Mouse (Mus musculus): ENCODE data around the gene Ninj2. TPM values are rescaled to one million over a fixed set of nuclear protein-coding genes. Genes with fewer than 3 reads are reported as not detected.

The Ninj2 gene
- total and polyA plus RNA-seq, 2 experiments from 2014 or later = 27.4 TPM; not detected in 1

DNA sequence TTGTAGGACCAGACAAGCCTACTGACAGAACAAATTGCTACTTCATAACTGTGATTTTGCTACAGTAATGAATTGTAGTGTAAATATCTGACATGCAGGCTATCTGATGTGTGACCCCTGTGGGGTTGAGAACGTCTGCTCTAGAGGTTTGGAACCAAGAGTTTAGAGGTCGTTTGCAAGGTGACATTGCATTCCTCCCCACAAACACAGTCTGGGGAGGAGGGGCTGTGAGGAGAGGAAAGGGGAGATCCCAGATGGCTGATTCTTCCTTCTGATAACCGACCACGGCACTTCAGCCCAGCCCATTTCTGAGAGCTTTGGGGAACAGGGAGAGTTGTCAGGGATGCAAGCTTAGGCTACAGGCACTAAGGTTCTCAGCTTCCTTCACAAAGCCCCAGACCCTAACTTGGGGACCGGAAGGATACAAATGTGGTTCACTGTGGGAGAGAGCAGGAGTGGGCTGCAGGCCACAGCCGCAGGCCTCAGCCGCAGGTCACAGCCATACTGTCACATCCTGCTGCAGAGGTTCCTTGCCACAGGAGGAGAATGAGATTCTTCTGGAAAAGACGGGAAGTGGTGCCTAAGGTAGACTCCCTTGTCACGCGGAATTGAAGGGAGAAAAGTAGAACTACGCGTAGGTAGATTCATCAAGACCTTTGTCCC lies 56.4 kb downstream of the Ninj2 start:
- no peak overlapping the region for H3K9ac ChIP-seq (replicated peaks; ENCODE audit: low read depth, low read length)
- 46% methylated on average over 12 of the region's 12 CpGs for WGBS
- ATAC-seq (ENCODE audit: insufficient read depth, low read depth) (no peak), DNase-seq (ENCODE audit: low spot score) (no peak)
- H3K27ac ChIP-seq (ENCODE audit: low read depth) = peak overlapping the region; percentile 83
- H3K4me2 ChIP-seq (ENCODE audit: low read depth, low read length) = no peak overlapping the region
- H3K36me3 ChIP-seq (replicated peaks; ENCODE audit: control insufficient read depth, insufficient read depth, low read length) = no peaks in the 10 kb centered on the region
- H3K4me3 ChIP-seq (ENCODE audit: low read depth, low read length) = no peak overlapping the region
- H3K4me1 ChIP-seq (ENCODE audit: control insufficient read depth, insufficient read depth) = peaks cover 45% of the 10 kb centered on the region
- TF ChIP-seq CTCF (IDR thresholded peaks at IDR 0.05; ENCODE audit: low read depth) (no peak), EP300 (IDR thresholded peaks at IDR 0.05; ENCODE audit: low read depth) (no peak)
- no peaks in the 10 kb centered on the region for H3K9me3 ChIP-seq (replicated peaks; ENCODE audit: control insufficient read depth, low read length)
- H3K27me3 ChIP-seq (ENCODE audit: control insufficient read depth, insufficient read depth, low read length) = no peaks in the 10 kb centered on the region

GRCm38 (mm10) chr6:120150206-120150605 lies 57.1 kb downstream of the Ninj2 start:
- TF ChIP-seq CTCF (IDR thresholded peaks at IDR 0.05; ENCODE audit: low read depth) (no peak), EP300 (IDR thresholded peaks at IDR 0.05; ENCODE audit: low read depth) (peak; percentile 23; the same call in 1 of the 2 replicates)
- peak overlapping the region; percentile 83 for H3K27ac ChIP-seq (ENCODE audit: low read depth)
- no peaks in the 10 kb centered on the region for H3K9me3 ChIP-seq (replicated peaks; ENCODE audit: control insufficient read depth, low read length)
- H3K4me2 ChIP-seq (ENCODE audit: low read depth, low read length) = no peak overlapping the region
- H3K27me3 ChIP-seq (ENCODE audit: control insufficient read depth, insufficient read depth, low read length) = no peaks in the 10 kb centered on the region
- ATAC-seq (ENCODE audit: insufficient read depth, low read depth) (peak; percentile 34), DNase-seq (ENCODE audit: low spot score) (peak; percentile 33)
- H3K9ac ChIP-seq (replicated peaks; ENCODE audit: low read depth, low read length) = no peak overlapping the region
- no peak overlapping the region for H3K4me3 ChIP-seq (ENCODE audit: low read depth, low read length)
- no peaks in the 10 kb centered on the region for H3K36me3 ChIP-seq (replicated peaks; ENCODE audit: control insufficient read depth, insufficient read depth, low read length)
- peaks cover 45% of the 10 kb centered on the region for H3K4me1 ChIP-seq (ENCODE audit: control insufficient read depth, insufficient read depth)
- 23% methylated on average over 3 of the region's 3 CpGs for WGBS

GRCm38 (mm10) chr6:120151616-120152053 lies 58.5 kb downstream of the Ninj2 start:
- Histone ChIP-seq H3K36me3 (replicated peaks; ENCODE audit: control insufficient read depth, insufficient read depth, low read length) (no peaks in the 10 kb centered on the region), H3K9ac (replicated peaks; ENCODE audit: low read depth, low read length) (no peak overlapping the region), H3K9me3 (replicated peaks; ENCODE audit: control insufficient read depth, low read length) (no peaks in the 10 kb centered on the region), H3K27ac (ENCODE audit: low read depth) (peak overlapping the region; percentile 56), H3K4me2 (ENCODE audit: low read depth, low read length) (no peak overlapping the region), H3K27me3 (ENCODE audit: control insufficient read depth, insufficient read depth, low read length) (no peaks in the 10 kb centered on the region), H3K4me3 (ENCODE audit: low read depth, low read length) (no peak overlapping the region), H3K4me1 (ENCODE audit: control insufficient read depth, insufficient read depth) (peaks cover 33% of the 10 kb centered on the region)
- TF ChIP-seq CTCF (IDR thresholded peaks at IDR 0.05; ENCODE audit: low read depth) (no peak), EP300 (IDR thresholded peaks at IDR 0.05; ENCODE audit: low read depth) (no peak)
- 65% methylated on average over 3 of the region's 3 CpGs for WGBS
- DNase-seq (ENCODE audit: low spot score) (peak; percentile 58), ATAC-seq (ENCODE audit: insufficient read depth, low read depth) (no peak)

DNA sequence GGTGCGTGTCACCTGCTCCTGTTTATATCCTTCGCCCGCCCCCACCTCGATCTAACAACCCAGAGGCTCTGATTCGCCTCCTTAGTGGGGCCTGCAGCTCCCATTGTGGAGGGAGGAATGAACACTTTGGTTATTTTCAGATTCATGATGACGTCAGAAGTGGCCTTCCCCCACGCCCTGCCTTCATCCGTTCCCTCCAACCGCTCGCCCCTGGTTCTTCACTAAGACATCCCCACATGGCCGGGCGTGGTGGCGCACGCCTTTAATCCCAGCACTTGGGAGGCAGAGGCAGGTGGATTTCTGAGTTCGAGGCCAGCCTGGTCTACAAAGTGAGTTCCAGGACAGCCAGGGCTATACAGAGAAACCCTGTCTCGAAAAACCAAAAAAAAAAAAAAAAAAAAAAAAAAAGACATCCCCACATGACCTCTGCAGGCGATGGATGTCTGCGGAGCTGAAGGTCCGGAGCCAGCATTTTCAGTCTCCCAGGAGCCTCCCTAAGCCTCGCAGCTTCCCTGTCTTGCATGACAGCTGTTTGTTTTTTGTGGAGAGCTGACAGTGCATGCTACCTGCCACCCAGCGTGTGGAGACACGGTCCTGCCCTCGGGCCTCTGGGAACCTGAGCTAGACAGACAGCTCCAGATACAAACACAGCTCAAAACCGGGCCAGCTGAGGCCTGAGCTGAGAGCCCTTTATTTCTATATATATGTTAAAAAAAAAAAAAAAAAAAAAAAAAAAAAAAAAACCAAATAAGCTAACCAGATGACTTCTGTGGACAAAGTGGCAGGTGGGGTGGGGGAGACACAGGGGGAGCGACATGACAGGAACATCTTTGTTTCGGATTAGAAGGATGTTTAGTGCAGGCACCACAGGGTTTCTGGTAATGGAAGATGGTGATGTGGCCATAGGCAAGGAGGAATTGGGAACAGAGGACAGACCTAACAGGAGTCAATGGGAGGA lies 59.9 kb downstream of the Ninj2 start:
- Histone ChIP-seq H3K4me1 (ENCODE audit: control insufficient read depth, insufficient read depth) (peaks cover 22% of the 10 kb centered on the region), H3K27ac (ENCODE audit: low read depth) (no peak overlapping the region), H3K36me3 (replicated peaks; ENCODE audit: control insufficient read depth, insufficient read depth, low read length) (no peaks in the 10 kb centered on the region), H3K27me3 (ENCODE audit: control insufficient read depth, insufficient read depth, low read length) (no peaks in the 10 kb centered on the region), H3K9me3 (replicated peaks; ENCODE audit: control insufficient read depth, low read length) (no peaks in the 10 kb centered on the region), H3K4me3 (ENCODE audit: low read depth, low read length) (no peak overlapping the region), H3K9ac (replicated peaks; ENCODE audit: low read depth, low read length) (no peak overlapping the region), H3K4me2 (ENCODE audit: low read depth, low read length) (no peak overlapping the region)
- WGBS = 73% methylated on average over 24 of the region's 26 CpGs
- DNase-seq (ENCODE audit: low spot score) (no peak), ATAC-seq (ENCODE audit: insufficient read depth, low read depth) (no peak)
- TF ChIP-seq CTCF (IDR thresholded peaks at IDR 0.05; ENCODE audit: low read depth) (no peak), EP300 (IDR thresholded peaks at IDR 0.05; ENCODE audit: low read depth) (no peak)

- ATAC-seq (ENCODE audit: insufficient read depth, low read depth) (no peak), DNase-seq (ENCODE audit: low spot score) (no peak)
- WGBS = 69% methylated on average over 5 of the region's 5 CpGs
- Histone ChIP-seq H3K4me1 (ENCODE audit: control insufficient read depth, insufficient read depth) (peaks cover 23% of the 10 kb centered on the region), H3K4me2 (ENCODE audit: low read depth, low read length) (no peak overlapping the region), H3K27ac (ENCODE audit: low read depth) (no peak overlapping the region), H3K27me3 (ENCODE audit: control insufficient read depth, insufficient read depth, low read length) (no peaks in the 10 kb centered on the region), H3K4me3 (ENCODE audit: low read depth, low read length) (no peak overlapping the region), H3K9me3 (replicated peaks; ENCODE audit: control insufficient read depth, low read length) (no peaks in the 10 kb centered on the region), H3K9ac (replicated peaks; ENCODE audit: low read depth, low read length) (no peak overlapping the region), H3K36me3 (replicated peaks; ENCODE audit: control insufficient read depth, insufficient read depth, low read length) (no peaks in the 10 kb centered on the region)
- TF ChIP-seq EP300 (IDR thresholded peaks at IDR 0.05; ENCODE audit: low read depth) (no peak), CTCF (IDR thresholded peaks at IDR 0.05; ENCODE audit: low read depth) (no peak)
Observed at GRCm38 (mm10) chr6:120154526-120155309, 61.6 kb downstream of the Ninj2 start.

Measured in heart, postnatal 0 days (tissue).